Mouse (Mus musculus): ENCODE measurements at regions not wholly inside any gene's neighbourhood (a gene's known extent, or its start where the extent isn't known, plus 50 kb on each side); places are given as distances from the start of the nearest gene placed in this dataset.

DNA sequence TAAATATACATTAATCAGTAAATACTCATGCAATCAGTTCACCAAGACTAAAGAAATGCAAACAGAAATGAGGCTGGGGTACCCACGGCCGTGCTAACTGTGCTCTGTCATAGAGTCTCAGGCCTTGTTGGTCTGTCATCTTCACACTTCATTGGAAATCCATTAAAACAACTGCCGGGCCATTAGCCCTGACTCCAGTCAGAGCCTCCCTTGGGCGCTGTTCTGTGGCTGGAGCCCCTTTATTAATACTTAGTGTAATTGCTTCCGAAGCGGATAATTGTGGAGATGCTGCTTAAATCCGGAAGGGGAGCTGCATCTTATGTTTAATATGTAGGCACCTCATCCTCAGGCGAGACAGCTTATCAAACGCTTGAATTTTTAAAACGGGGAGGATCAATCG is 76.1 kb downstream of the Ier5 start:
- no peaks in the 10 kb centered on the region for H3K27me3 ChIP-seq (ENCODE audit: control insufficient read depth in 1 of 2, insufficient read depth in 2 of 2, low read length in 2 of 2)
- TF ChIP-seq KAT2A (conservative IDR thresholded peaks at IDR 0.05; ENCODE audit: low read depth, low read length) (no peak), ZNF384 (IDR thresholded peaks at IDR 0.05; ENCODE audit: low read depth, low read length) (no peak), MAFK (IDR thresholded peaks at IDR 0.05; ENCODE audit: borderline replicate concordance, low read depth, low read length) (no peak), CHD1 (IDR thresholded peaks at IDR 0.05; ENCODE audit: low read depth, low read length) (no peak), MYC (IDR thresholded peaks at IDR 0.05; ENCODE audit: low read depth, low read length) (no peak), BHLHE40 (IDR thresholded peaks at IDR 0.05; ENCODE audit: borderline replicate concordance, low read depth, low read length) (no peak), POLR2AphosphoS5 (IDR thresholded peaks at IDR 0.05; ENCODE audit: borderline replicate concordance, low read depth, low read length) (no peak), ELF1 (IDR thresholded peaks at IDR 0.05; ENCODE audit: low read depth, low read length) (no peak), MYB (IDR thresholded peaks at IDR 0.05; ENCODE audit: low read depth, low read length) (no peak), MAZ (IDR thresholded peaks at IDR 0.05; ENCODE audit: low read depth, low read length) (no peak), USF2 (IDR thresholded peaks at IDR 0.05; ENCODE audit: borderline replicate concordance in 1 of 2, insufficient read depth in 1 of 2, low read depth in 1 of 2, low read length in 2 of 2) (no peak), TBP (IDR thresholded peaks at IDR 0.05; ENCODE audit: low read depth, low read length) (no peak), GATA1 (IDR thresholded peaks at IDR 0.05; ENCODE audit: low read depth, low read length) (no peak)
- DNase-seq (ENCODE audit: low read depth, low spot score) = no peak

DNA sequence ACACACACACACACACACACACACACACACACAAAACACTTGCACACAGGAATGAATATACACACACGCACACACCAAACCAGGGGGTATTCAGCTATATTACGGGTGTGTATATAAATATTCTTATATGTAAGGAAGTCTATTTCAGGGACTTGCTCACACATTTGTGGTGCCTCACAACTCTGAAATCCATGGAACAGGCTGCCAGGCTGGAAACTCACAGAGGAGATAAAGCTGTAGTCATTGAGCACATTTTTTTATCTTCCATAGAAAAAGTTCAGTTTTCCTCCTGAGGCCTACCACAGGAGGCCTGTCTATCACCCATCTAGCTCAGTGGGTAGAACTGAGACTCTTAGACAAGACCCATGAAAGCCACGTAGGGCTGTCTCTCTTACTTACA is 83.8 kb downstream of the Ier5 start:
- H3K9me3 ChIP-seq (replicated peaks; ENCODE audit: insufficient read depth, low read length) = no peaks in the 10 kb centered on the region
- no peaks in the 10 kb centered on the region for H3K36me3 ChIP-seq (ENCODE audit: control insufficient read depth in 1 of 2, insufficient read depth in 2 of 2, low read length in 2 of 2)
- H3K4me1 ChIP-seq (ENCODE audit: control insufficient read depth in 1 of 2, insufficient read depth in 2 of 2, low read length in 2 of 2) = no peaks in the 10 kb centered on the region
- no peak overlapping the region for H3K4me3 ChIP-seq (ENCODE audit: control insufficient read depth in 1 of 2, insufficient read depth in 1 of 2, low read depth in 2 of 2, low read length in 2 of 2)
- H3K79me2 ChIP-seq (ENCODE audit: control insufficient read depth, insufficient read depth, low read length, poor library complexity) = no peaks in the 10 kb centered on the region
- no peak overlapping the region for H3K27ac ChIP-seq (ENCODE audit: control insufficient read depth, low read depth, low read length)
- H3K27me3 ChIP-seq (ENCODE audit: control insufficient read depth in 1 of 2, insufficient read depth in 2 of 2, low read length in 2 of 2) = no peaks in the 10 kb centered on the region
- no peak for TF ChIP-seq JUND (IDR thresholded peaks at IDR 0.05; ENCODE audit: low read depth, low read length)
- no peak overlapping the region for H3K9ac ChIP-seq (ENCODE audit: control insufficient read depth, low read depth, low read length, poor library complexity, severe bottlenecking)
- no peak for DNase-seq (ENCODE audit: low read depth, low spot score)

More for the DNA sequence above, 76.1 kb downstream of the Ier5 start:
- no peaks in the 10 kb centered on the region for H3K79me2 ChIP-seq (ENCODE audit: control insufficient read depth, insufficient read depth, low read length, poor library complexity)
- no peak overlapping the region for H3K27ac ChIP-seq (ENCODE audit: control insufficient read depth, low read depth, low read length)
- peaks cover 0 to 3% of the 10 kb centered on the region in 2 experiments; a peak in 2 of 4 replicates for H3K36me3 ChIP-seq (ENCODE audit: control insufficient read depth in 1 of 2, insufficient read depth in 2 of 2, low read length in 2 of 2)
- no peak overlapping the region for H3K9ac ChIP-seq (ENCODE audit: control insufficient read depth, low read depth, low read length, poor library complexity, severe bottlenecking)
- H3K4me3 ChIP-seq (ENCODE audit: control insufficient read depth in 1 of 2, insufficient read depth in 1 of 2, low read depth in 2 of 2, low read length in 2 of 2) = no peak overlapping the region
- no peaks in the 10 kb centered on the region for H3K9me3 ChIP-seq (replicated peaks; ENCODE audit: insufficient read depth, low read length)
- H3K4me1 ChIP-seq (ENCODE audit: control insufficient read depth in 1 of 2, insufficient read depth in 2 of 2, low read length in 2 of 2) = peaks cover 4 to 8% of the 10 kb centered on the region in 2 experiments

DNA sequence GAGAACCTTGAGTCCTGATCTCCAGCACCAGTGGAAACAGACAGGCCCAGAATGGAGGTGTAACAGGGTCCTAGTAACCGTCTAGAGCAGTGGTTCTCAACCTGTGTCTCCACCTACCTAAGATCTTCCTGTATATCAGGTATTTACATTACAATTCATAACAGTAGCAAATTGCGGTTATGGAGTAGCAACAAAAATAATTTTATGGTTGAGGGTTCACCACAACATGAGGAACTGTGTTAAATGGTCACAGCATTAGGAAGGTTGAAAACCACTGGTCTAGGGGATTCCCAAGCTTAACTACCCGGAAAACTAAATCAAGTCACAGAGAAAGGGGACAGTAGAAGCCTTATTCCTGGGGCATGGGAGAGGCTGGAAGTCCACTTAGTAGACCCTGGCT is 84.5 kb downstream of the Ier5 start:
- H3K79me2 ChIP-seq (ENCODE audit: control insufficient read depth, insufficient read depth, low read length, poor library complexity) = no peaks in the 10 kb centered on the region
- no peaks in the 10 kb centered on the region for H3K36me3 ChIP-seq (ENCODE audit: control insufficient read depth in 1 of 2, insufficient read depth in 2 of 2, low read length in 2 of 2)
- H3K4me3 ChIP-seq (ENCODE audit: control insufficient read depth in 1 of 2, insufficient read depth in 1 of 2, low read depth in 2 of 2, low read length in 2 of 2) = no peak overlapping the region
- TF ChIP-seq BHLHE40 (IDR thresholded peaks at IDR 0.05; ENCODE audit: borderline replicate concordance, low read depth, low read length) (no peak), GABPA (IDR thresholded peaks at IDR 0.05; ENCODE audit: low read depth, low read length) (no peak), MAX (IDR thresholded peaks at IDR 0.05; ENCODE audit: low read length) (no peak), MXI1 (IDR thresholded peaks at IDR 0.05; ENCODE audit: low read depth, low read length) (no peak), NRF1 (IDR thresholded peaks at IDR 0.05; ENCODE audit: insufficient read depth, low read depth, low read length, poor library complexity, severe bottlenecking) (no peak), TBP (IDR thresholded peaks at IDR 0.05; ENCODE audit: low read depth, low read length) (no peak), MAZ (IDR thresholded peaks at IDR 0.05; ENCODE audit: low read depth, low read length) (no peak), ZMIZ1 (IDR thresholded peaks at IDR 0.05; ENCODE audit: low read depth, low read length) (no peak), RCOR1 (IDR thresholded peaks at IDR 0.05; ENCODE audit: low read depth, low read length) (no peak), ZKSCAN1 (IDR thresholded peaks at IDR 0.05; ENCODE audit: low read depth, low read length) (no peak), MEF2A (IDR thresholded peaks at IDR 0.05; ENCODE audit: extremely low read depth, insufficient replicate concordance, low read depth, low read length, poor library complexity, severe bottlenecking) (no peak), POLR2AphosphoS2 (IDR thresholded peaks at IDR 0.05; ENCODE audit: low read length) (no peak), SIN3A (IDR thresholded peaks at IDR 0.05; ENCODE audit: low read length) (no peak), ELF1 (IDR thresholded peaks at IDR 0.05; ENCODE audit: low read depth, low read length) (no peak), JUND (IDR thresholded peaks at IDR 0.05; ENCODE audit: low read depth, low read length) (no peak)
- H3K9ac ChIP-seq (ENCODE audit: control insufficient read depth, low read depth, low read length, poor library complexity, severe bottlenecking) = no peak overlapping the region
- no peak for DNase-seq (ENCODE audit: low read depth, low spot score)
- no peak overlapping the region for H3K27ac ChIP-seq (ENCODE audit: control insufficient read depth, low read depth, low read length)
- no peaks in the 10 kb centered on the region for H3K27me3 ChIP-seq (ENCODE audit: control insufficient read depth in 1 of 2, insufficient read depth in 2 of 2, low read length in 2 of 2)
- no peaks in the 10 kb centered on the region for H3K4me1 ChIP-seq (ENCODE audit: control insufficient read depth in 1 of 2, insufficient read depth in 2 of 2, low read length in 2 of 2)
- H3K9me3 ChIP-seq (replicated peaks; ENCODE audit: insufficient read depth, low read length) = no peaks in the 10 kb centered on the region

Data from MEL (cell line).